Mouse (Mus musculus): ENCODE results near the gene Rab5c. TPM values are rescaled to one million over a fixed set of nuclear protein-coding genes. Genes with fewer than 3 reads are reported as not detected.

Rab5c gene
- polyA plus RNA-seq, 1 experiment from 2014 or later = 13.0 TPM

- peak overlapping the region; percentile 28; the same call in 1 of the 2 replicates for H3K27ac ChIP-seq
- H3K27me3 ChIP-seq = 0 out of 2 replicates have a peak, but pooled peaks cover 3% of the 10 kb centered on the region
- no peaks in the 10 kb centered on the region; the same call in 1 of the 2 replicates for H3K36me3 ChIP-seq
- ATAC-seq (replicated peaks; ENCODE audit: insufficient number of reproducible peaks, insufficient read depth, low FRiP score, low read depth) = no peak
- H3K4me1 ChIP-seq (replicated peaks) = peaks cover 31% of the 10 kb centered on the region
- 86% methylated on average over 9 of the region's 9 CpGs for WGBS
- peak overlapping the region; percentile 86 for H3K4me2 ChIP-seq
- peak overlapping the region; percentile 97; the same call in 1 of the 2 replicates for H3K9ac ChIP-seq
- no peaks in the 10 kb centered on the region for H3K9me3 ChIP-seq (replicated peaks)
- peak overlapping the region; percentile 98 for H3K4me3 ChIP-seq
Measured at GRCm38 (mm10) chr11:100735134-100735865, 2.7 kb downstream of the Rab5c start.

- no peak for ATAC-seq (replicated peaks; ENCODE audit: insufficient number of reproducible peaks, insufficient read depth, low FRiP score, low read depth)
- WGBS = 79% methylated on average over 6 of the region's 6 CpGs
- H3K27me3 ChIP-seq = no peaks in the 10 kb centered on the region
Measured at GRCm38 (mm10) chr11:100730477-100731205, 7.4 kb downstream of the Rab5c start.

DNA sequence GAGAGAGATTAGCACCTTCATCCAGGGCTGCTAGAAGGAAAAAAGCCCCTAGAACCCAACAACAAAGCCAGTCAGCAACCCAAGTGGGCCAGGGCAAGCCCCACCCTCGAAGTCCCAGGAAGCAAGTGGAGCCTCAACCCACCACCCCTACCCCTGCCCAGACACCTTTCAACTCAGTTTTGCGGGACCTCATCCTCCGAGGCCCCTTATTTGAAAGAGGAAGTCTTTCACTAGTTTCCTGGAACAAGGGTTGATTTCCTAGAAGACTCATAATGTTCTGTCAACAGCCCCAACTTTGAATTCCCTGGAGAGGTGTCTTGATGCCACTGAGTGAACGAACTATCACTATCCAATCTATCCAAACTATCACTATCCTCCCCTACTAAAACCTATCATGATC is 8.0 kb downstream of the Rab5c start:
- H3K27ac ChIP-seq = no peak overlapping the region
- no peak overlapping the region for H3K4me2 ChIP-seq
- no peaks in the 10 kb centered on the region for H3K27me3 ChIP-seq
- no peak overlapping the region for H3K4me3 ChIP-seq
- H3K9ac ChIP-seq = no peak overlapping the region
- H3K9me3 ChIP-seq (replicated peaks) = no peaks in the 10 kb centered on the region
- peaks cover 7% of the 10 kb centered on the region; the same call in 1 of the 2 replicates for H3K36me3 ChIP-seq
- 74% methylated on average over 4 of the region's 4 CpGs for WGBS
- H3K4me1 ChIP-seq (replicated peaks) = peaks cover 9% of the 10 kb centered on the region
- ATAC-seq (replicated peaks; ENCODE audit: insufficient number of reproducible peaks, insufficient read depth, low FRiP score, low read depth) = no peak

More at GRCm38 (mm10) chr11:100730477-100731205, 7.4 kb downstream of the Rab5c start:
- Histone ChIP-seq H3K9ac (no peak overlapping the region), H3K36me3 (peaks cover 7% of the 10 kb centered on the region; the same call in 1 of the 2 replicates), H3K4me3 (no peak overlapping the region), H3K4me1 (replicated peaks) (peaks cover 9% of the 10 kb centered on the region), H3K27ac (no peak overlapping the region), H3K4me2 (no peak overlapping the region), H3K9me3 (replicated peaks) (no peaks in the 10 kb centered on the region)

DNA sequence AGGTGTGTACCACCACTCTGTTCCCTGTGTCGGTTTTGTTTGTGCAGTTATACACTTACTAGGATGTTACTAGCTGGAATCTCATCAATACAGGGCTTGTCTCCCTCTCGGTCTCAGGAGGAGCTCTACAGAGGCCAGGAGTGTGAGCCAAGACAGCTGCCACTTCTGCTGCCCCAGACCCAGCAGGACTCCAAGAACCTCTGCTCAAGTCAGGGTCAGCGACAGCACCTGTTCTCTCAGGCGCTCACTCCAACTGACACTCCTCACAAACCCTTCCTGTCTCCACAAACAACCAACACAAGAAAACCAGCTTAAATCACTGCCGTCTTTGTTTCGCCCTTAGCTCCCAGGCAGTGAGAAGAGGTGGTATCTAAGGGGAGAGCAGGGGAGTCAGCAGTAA is 9.4 kb downstream of the Rab5c start:
- Histone ChIP-seq H3K4me3 (no peak overlapping the region), H3K4me1 (replicated peaks) (peaks cover 18% of the 10 kb centered on the region), H3K9ac (no peak overlapping the region), H3K27ac (no peak overlapping the region), H3K36me3 (peaks cover 7% of the 10 kb centered on the region; the same call in 1 of the 2 replicates), H3K4me2 (no peak overlapping the region), H3K27me3 (no peaks in the 10 kb centered on the region), H3K9me3 (replicated peaks) (no peaks in the 10 kb centered on the region)
- no peak for ATAC-seq (replicated peaks; ENCODE audit: insufficient number of reproducible peaks, insufficient read depth, low FRiP score, low read depth)
- WGBS = 79% methylated on average over 6 of the region's 6 CpGs

GRCm38 (mm10) chr11:100727201-100727600 is 10.8 kb downstream of the Rab5c start:
- no peak overlapping the region for H3K4me2 ChIP-seq
- no peaks in the 10 kb centered on the region for H3K9me3 ChIP-seq (replicated peaks)
- peaks cover 28% of the 10 kb centered on the region for H3K4me1 ChIP-seq (replicated peaks)
- ATAC-seq (replicated peaks; ENCODE audit: insufficient number of reproducible peaks, insufficient read depth, low FRiP score, low read depth) = no peak
- H3K9ac ChIP-seq = no peak overlapping the region
- WGBS = 87% methylated on average over 3 of the region's 3 CpGs
- no peak overlapping the region for H3K4me3 ChIP-seq
- no peak overlapping the region for H3K27ac ChIP-seq
- H3K27me3 ChIP-seq = no peaks in the 10 kb centered on the region
- H3K36me3 ChIP-seq = peaks cover 7% of the 10 kb centered on the region; the same call in 1 of the 2 replicates

DNA sequence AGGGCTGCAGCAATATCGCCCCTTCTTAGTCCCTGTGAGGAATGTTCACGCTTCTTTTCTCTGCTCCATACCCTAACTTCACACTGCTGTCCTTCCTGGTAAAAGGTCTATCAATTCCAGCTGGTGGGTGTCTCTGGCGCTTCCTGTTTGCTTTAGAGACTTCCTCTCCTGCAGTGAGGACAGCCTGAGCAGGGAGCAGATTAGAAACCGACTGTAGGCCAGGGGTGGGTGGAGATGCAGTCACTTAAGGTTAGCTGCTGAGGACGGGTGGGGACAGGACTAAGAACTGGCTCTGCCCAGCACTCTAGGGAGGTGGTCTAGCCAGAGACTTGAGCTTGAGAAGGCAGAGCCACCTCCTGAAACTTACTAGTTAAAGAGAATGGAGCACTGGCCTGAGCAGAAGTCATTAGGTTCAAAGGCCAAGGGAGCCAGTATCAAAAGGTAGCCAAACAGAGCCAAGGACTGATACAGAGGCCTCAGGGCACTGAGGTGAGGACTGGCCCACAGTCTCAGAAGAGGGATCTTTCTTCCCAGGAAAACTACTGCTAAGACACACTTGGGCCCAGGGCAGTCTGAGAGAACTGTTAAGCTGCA is 13.0 kb downstream of the Rab5c start:
- 28% methylated on average over 5 of the region's 5 CpGs for WGBS
- H3K27me3 ChIP-seq = no peaks in the 10 kb centered on the region
- H3K9me3 ChIP-seq (replicated peaks) = no peaks in the 10 kb centered on the region
- peak overlapping the region; percentile 68 for H3K27ac ChIP-seq
- H3K4me2 ChIP-seq = 0 out of 2 replicates have a peak overlapping the region, but pooled peaks have one; percentile 2
- H3K4me1 ChIP-seq (replicated peaks) = peaks cover 49% of the 10 kb centered on the region
- no peak for ATAC-seq (replicated peaks; ENCODE audit: insufficient number of reproducible peaks, insufficient read depth, low FRiP score, low read depth)
- no peak overlapping the region for H3K4me3 ChIP-seq
- H3K36me3 ChIP-seq = peaks cover 7% of the 10 kb centered on the region; the same call in 1 of the 2 replicates
- H3K9ac ChIP-seq = peak overlapping the region; percentile 17; the same call in 1 of the 2 replicates

GRCm38 (mm10) chr11:100722493-100723028 is 15.5 kb downstream of the Rab5c start:
- Histone ChIP-seq H3K9ac (no peak overlapping the region), H3K4me1 (replicated peaks) (peaks cover 62% of the 10 kb centered on the region), H3K36me3 (peaks cover 18% of the 10 kb centered on the region), H3K27me3 (no peaks in the 10 kb centered on the region), H3K9me3 (replicated peaks) (no peaks in the 10 kb centered on the region), H3K4me3 (no peak overlapping the region), H3K4me2 (peak overlapping the region; percentile 19), H3K27ac (peak overlapping the region; percentile 82)
- ATAC-seq (replicated peaks; ENCODE audit: insufficient number of reproducible peaks, insufficient read depth, low FRiP score, low read depth) = no peak
- WGBS = 40% methylated on average over 2 of the region's 2 CpGs

DNA sequence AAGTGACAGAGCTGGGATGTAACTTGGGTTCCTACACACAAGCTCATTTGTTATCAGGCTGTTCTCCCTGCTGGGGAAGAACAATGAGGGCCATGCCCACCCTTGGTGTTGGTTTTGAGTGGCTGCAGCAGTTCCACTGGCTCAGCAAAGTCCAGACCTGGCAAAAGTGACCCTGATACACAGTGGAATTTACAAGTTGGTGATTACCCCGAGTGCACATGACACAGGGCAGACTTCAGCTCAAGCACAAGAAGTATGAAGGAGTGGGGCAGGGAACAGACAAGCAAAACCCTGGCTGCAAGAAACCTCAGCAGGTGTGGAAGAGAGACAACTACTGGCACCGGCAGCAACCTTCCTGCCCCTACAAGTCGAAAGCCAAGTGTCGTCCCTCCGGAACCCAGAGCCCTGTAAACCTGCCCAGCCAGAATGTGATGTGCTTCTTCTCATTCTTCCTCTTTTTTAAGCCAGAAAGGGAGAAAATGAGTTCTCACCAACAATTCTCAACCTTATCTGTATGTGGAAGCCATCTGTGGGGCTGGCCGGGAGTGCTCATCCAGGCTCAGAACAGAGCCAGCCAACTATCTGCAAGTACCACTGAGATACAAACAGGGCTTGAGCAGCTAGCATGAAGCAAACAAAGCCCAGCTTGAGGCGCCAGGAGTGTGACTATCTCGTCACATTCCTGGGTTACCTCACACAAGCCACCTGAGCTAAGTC is 16.1 kb downstream of the Rab5c start:
- peaks cover 62% of the 10 kb centered on the region for H3K4me1 ChIP-seq (replicated peaks)
- H3K4me3 ChIP-seq = no peak overlapping the region
- H3K27me3 ChIP-seq = no peaks in the 10 kb centered on the region
- peaks cover 25% of the 10 kb centered on the region for H3K36me3 ChIP-seq
- peak overlapping the region; percentile 22; the same call in 1 of the 2 replicates for H3K9ac ChIP-seq
- 0 out of 2 replicates have a peak, but pooled peaks have one; percentile 29 for ATAC-seq (replicated peaks; ENCODE audit: insufficient number of reproducible peaks, insufficient read depth, low FRiP score, low read depth)
- peak overlapping the region; percentile 82 for H3K27ac ChIP-seq
- WGBS = 31% methylated on average over 8 of the region's 8 CpGs
- no peaks in the 10 kb centered on the region for H3K9me3 ChIP-seq (replicated peaks)
- peak overlapping the region; percentile 19 for H3K4me2 ChIP-seq

GRCm38 (mm10) chr11:100721254-100721653 is 16.8 kb downstream of the Rab5c start:
- WGBS = 46% methylated on average over 4 of the region's 4 CpGs
- H3K9me3 ChIP-seq (replicated peaks) = no peaks in the 10 kb centered on the region
- H3K36me3 ChIP-seq = peaks cover 31% of the 10 kb centered on the region
- H3K27ac ChIP-seq = peak overlapping the region; percentile 82
- H3K4me2 ChIP-seq = peak overlapping the region; percentile 19
- H3K27me3 ChIP-seq = no peaks in the 10 kb centered on the region
- H3K4me3 ChIP-seq = no peak overlapping the region
- ATAC-seq (replicated peaks; ENCODE audit: insufficient number of reproducible peaks, insufficient read depth, low FRiP score, low read depth) = no peak
- H3K4me1 ChIP-seq (replicated peaks) = peaks cover 62% of the 10 kb centered on the region
- no peak overlapping the region for H3K9ac ChIP-seq

DNA sequence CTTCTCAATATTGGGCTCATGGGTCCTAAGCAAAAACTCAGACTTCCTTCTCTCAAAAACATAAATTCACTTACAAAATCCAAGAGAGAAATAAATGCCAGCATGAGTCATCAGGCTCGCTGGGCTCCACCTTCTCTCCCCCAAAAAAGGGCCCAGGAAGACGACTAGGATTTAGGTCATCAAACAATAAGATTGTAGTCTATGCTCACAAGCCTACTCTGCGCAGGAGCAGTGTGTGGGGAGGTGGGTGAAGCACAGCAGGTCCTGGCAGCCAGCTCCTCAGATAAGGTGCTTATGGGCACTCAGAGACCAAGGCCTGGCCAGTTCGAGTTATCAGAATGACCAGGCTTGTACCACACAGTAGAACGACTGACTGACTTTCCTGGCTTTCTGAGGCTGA is 17.7 kb downstream of the Rab5c start:
- H3K27ac ChIP-seq = peak overlapping the region; percentile 82
- peak overlapping the region; percentile 19; the same call in 1 of the 2 replicates for H3K9ac ChIP-seq
- no peaks in the 10 kb centered on the region for H3K27me3 ChIP-seq
- 0 out of 2 replicates have a peak overlapping the region, but pooled peaks have one; percentile 19 for H3K4me2 ChIP-seq
- no peak overlapping the region for H3K4me3 ChIP-seq
- H3K36me3 ChIP-seq = peaks cover 40% of the 10 kb centered on the region
- WGBS = 35% methylated on average over 5 of the region's 5 CpGs
- peaks cover 60% of the 10 kb centered on the region for H3K4me1 ChIP-seq (replicated peaks)
- ATAC-seq (replicated peaks; ENCODE audit: insufficient number of reproducible peaks, insufficient read depth, low FRiP score, low read depth) = no peak
- no peaks in the 10 kb centered on the region for H3K9me3 ChIP-seq (replicated peaks)

All from heart, embryonic 15.5 days (tissue).